Mouse (Mus musculus): ENCODE results near the gene Foxn1.

Gene Foxn1

DNA sequence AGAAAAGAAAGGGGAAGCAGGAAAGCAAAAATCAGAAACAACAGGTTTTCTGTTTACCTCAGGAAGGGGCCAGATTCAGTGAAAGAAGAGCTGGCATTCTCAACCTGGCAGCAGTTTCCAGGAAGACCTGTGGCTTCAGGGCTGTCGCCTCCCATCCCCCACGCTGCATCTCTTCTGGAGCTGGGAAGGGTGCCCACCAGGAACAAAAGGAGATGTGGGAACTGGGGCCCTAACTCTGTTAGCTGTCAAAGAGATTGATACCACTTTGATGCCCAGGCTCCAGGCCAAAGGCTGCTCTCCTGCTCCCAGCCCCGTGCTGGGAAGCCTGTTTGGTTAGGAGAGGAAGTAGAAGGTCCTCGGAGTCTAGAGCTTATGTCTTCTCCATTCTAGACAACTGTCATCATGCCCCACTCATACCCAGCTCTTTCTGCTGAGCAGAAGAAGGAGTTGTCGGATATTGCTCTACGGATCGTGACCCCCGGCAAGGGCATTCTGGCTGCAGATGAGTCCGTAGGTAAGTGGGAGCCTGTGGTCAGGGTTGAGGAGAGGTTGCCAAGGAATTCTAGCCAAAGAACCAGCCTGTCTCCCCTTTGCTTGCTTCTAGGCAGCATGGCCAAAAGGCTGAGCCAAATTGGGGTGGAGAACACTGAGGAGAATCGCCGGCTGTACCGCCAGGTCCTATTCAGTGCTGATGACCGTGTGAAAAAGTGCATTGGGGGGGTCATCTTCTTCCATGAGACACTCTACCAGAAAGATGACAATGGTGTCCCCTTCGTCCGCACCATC, 62.2 kb downstream of the Foxn1 start:
- DNase-seq: no peak

DNA sequence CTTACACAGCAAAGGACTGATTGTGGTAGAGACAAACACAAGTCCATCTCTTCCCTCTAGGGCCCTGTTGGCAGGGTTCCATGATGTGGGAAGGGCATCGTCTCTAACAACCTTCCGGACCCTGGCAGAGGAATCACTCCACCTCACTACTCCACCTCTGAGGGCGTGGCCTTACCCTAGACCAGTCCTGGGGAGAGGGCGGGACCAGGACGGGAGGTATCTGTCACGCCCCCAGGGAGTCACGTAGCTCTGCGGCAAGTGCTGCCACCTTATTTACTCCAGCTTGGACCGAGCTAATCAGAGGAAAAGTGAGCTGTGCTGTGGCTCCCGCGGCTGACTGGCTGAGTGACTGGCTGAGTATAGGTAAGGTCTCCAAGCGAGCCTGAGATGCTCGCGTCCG, 63.5 kb downstream of the Foxn1 start, which contains the start of gene Aldoc:
TSS of gene Aldoc (plus strand) at position 109 of the 400 bp plus-strand sequence.
- peak; percentile 76 for DNase-seq

DNA sequence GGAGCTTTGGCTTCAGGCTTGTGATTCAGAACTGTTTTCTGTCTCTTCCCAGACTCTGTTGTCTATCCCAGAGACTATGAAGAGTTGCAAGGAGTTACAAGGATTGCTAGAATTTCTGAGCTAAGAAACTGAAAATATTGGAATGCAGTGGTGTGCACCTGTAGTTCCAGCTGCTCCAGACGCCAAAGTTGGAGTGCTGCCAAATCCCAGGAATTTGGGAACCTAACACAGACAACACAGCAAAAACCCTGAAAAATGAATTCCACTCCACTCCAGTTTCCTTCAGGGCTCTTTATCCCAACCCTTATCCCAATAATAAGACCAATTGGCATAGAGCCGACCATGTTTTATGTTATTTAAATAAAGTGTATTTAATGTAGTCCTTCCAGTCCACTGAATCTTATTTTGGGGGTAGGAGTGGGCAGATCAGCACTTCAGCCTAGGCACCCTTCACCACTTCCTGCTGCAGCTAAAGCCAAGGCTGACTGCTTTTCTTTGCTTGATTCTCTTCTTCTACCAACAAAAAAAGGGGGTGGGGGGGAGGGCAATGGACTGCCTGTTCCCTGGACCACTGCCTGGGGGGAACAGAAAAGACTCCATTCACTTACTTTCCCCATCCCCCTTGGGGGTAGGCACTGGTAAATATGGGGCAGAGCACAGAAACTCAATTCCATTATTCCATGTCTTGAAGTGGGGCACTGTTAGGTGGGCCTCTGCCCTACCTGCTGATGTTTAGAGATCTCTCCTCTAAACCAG, 64.1 kb downstream of the Foxn1 start:
- no peak for DNase-seq

DNA sequence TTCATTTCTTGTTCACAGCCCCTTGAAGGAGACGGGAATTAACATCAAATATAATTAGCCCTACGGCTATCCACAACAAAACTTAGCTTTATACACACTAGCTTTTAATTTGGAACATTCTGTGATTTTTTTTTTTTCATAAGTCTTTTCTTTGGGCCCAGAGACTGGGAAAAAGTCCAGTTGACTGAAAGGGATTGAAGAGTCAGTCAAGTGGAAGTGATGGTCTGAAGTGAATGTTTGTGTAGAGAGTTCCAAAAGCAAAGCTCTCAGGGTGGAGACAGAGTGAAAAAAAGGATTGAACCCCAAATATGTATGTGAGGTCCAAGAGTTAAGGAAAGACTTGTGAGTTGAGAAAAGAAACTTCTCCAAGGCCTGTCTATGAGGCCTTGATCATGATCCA, 67.9 kb downstream of the Foxn1 start:
- no peak for DNase-seq

DNA sequence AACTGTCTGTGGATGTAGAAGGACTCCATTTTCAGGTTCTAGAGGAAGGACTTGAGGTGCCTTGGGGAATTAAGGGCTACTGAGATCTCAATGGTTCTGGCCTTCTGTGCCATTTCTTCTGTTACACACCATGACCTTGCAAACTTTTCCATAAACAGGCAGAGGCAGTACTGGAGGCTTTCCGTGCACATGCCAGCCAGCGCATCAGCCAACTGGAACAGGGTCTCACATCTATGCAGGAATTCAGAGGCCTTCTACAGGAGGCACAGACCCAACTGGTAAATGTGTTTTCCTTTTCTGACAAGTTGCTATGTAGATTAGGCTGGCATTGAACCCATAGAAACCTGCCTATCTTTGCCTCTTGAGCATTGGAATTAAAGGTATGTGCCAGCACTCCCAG, 72.7 kb downstream of the Foxn1 start:
- DNase-seq: no peak

DNA sequence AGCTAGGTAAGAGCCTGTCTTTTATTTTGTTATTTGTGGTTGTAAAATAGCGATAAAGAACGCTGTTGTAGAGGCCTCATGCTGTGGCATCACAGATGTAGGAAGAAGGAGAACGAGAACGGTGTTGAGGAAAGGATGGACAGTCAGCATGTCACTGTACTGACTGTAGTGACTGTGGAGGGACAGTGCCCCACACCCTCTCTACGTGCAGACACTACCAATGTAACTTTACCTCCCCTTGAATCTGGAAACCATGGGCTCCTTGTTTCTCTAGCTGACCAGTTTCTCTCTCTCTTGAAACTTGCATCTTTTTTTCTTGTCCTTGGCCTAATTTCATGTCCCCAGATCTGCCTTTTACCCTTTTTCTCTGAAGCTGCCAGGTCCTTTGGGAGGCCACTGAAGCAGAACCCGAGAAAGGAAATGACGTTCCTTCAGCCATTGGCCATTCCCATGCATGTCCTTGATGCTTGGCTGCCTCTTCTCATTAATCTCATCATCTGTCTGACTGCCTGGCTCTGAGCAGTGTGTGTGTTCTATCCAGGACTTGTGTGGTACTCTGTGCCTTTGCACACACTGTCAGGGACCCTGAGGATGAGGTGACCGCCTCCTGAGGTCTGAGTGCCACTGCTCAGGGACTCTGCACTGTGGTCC, 75.4 kb downstream of the Foxn1 start:
- no peak for DNase-seq
